Mouse (Mus musculus) naive thymus-derived CD4-positive, alpha-beta T cell, adult 2 months (primary cell): Measurements from ENCODE around the gene Btaf1.
A peak's percentile ranks its signal among the peaks of the same experiment; 100 is the strongest.

Source experiments
- DNase-seq: peaks from one replicate; pipeline ENCODE4 v3.0.0-alpha.2; 2011; ENCODE audit warnings: low read depth

The Btaf1 gene

GRCm38 (mm10) chr19:37020951-37021350 is 95.1 kb downstream of the Btaf1 start:
- DNase-seq = no peak

GRCm38 (mm10) chr19:37022146-37022545 is 96.3 kb downstream of the Btaf1 start:
- no peak for DNase-seq

GRCm38 (mm10) chr19:37025839-37026319 is 100.0 kb downstream of the Btaf1 start:
- DNase-seq = no peak

GRCm38 (mm10) chr19:37026408-37026807 is 100.5 kb downstream of the Btaf1 start:
- DNase-seq = no peak

- no peak for DNase-seq
Observed at GRCm38 (mm10) chr19:37029771-37030170, 103.9 kb downstream of the Btaf1 start.

GRCm38 (mm10) chr19:37031446-37031845 is 105.6 kb downstream of the Btaf1 start:
- no peak for DNase-seq

- no peak for DNase-seq
Observed at GRCm38 (mm10) chr19:37032364-37032763, 106.5 kb downstream of the Btaf1 start.

GRCm38 (mm10) chr19:37040906-37041305 is 115.0 kb downstream of the Btaf1 start:
- DNase-seq = no peak

GRCm38 (mm10) chr19:37044431-37044830 is 118.6 kb downstream of the Btaf1 start:
- DNase-seq = no peak

- DNase-seq = no peak
Observed at GRCm38 (mm10) chr19:37048507-37048906, 122.6 kb downstream of the Btaf1 start.

GRCm38 (mm10) chr19:37050643-37051345 is 124.9 kb downstream of the Btaf1 start:
- DNase-seq = peak; percentile 40

- DNase-seq = no peak
Observed at GRCm38 (mm10) chr19:37055976-37056556, 130.2 kb downstream of the Btaf1 start.

GRCm38 (mm10) chr19:37057161-37057905 is 131.5 kb downstream of the Btaf1 start:
- no peak for DNase-seq

- no peak for DNase-seq
Observed at GRCm38 (mm10) chr19:37059623-37060022, 133.7 kb downstream of the Btaf1 start.

GRCm38 (mm10) chr19:37060078-37060477 is 134.2 kb downstream of the Btaf1 start:
- no peak for DNase-seq
